ENCODE assay signal across 10 mouse cellular contexts in the genomic region with DNA sequence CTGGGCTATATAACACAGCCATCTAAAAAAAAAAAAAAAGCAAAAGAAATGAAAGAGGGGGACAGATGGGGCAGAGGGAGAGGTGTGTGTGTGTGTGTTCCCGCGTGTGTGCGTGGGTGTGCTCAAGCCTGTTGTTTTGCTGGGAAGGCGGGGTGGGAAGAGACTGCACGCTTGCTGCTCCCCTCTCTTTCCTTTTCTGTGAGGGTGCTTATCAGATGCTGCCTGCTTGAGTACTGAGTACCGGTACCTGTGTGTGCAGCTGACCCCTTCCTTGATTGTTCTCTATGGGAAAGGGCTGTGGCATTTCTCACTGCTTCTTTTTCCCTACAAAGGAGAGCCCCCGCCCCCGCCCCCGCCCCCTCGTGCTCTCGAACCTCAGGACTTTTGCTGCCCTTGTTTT. TPM values are rescaled to one million over a fixed set of nuclear protein-coding genes. Genes with fewer than 3 reads are reported as not detected.
DNase-seq lines count a peak whose midpoint lies in the region; ATAC-seq and TF ChIP-seq lines count a peak whose summit lies in the region.
"Had no signal": no experiment of that assay in that cellular context is flagged by ENCODE, and none has a peak within 500 bp of the region (broad histone marks: within the 10 kb centered on the region; RNA-seq: fewer than 3 reads in every experiment).

No protein-coding gene starts in this region.

- no peak for TF ChIP-seq CTCF in cerebellum, adult 2 months (IDR thresholded peaks at IDR 0.05; ENCODE audit: borderline replicate concordance, insufficient read depth, low read depth, low read length)
- no peak for TF ChIP-seq CTCF in hindbrain, postnatal 0 days (IDR thresholded peaks at IDR 0.05; ENCODE audit: low read depth)

- H3K4me3 ChIP-seq in cerebellum, adult 2 months (replicated peaks; ENCODE audit: insufficient read depth, low read depth, low read length), result peak overlapping the region; percentile 46
- no peak overlapping the region for H3K4me3 ChIP-seq in hindbrain, postnatal 0 days (ENCODE audit: low read length)
- no peak overlapping the region for H3K4me3 ChIP-seq in hindbrain, embryonic 12.5 days
- H3K4me3 ChIP-seq in megakaryocyte, embryonic 14.5 days (replicated peaks), result peak overlapping the region; percentile 76
- no peak overlapping the region for H3K4me3 ChIP-seq in neural tube, embryonic 15.5 days (replicated peaks)

- H3K27me3 ChIP-seq in cerebellum, adult 2 months (ENCODE audit: control insufficient read depth, insufficient read depth, low read length), result no peaks in the 10 kb centered on the region
- H3K27me3 ChIP-seq in hindbrain, postnatal 0 days (ENCODE audit: insufficient read depth, low read length), result no peaks in the 10 kb centered on the region
- H3K27me3 ChIP-seq in hindbrain, embryonic 12.5 days, result no peaks in the 10 kb centered on the region
- H3K27me3 ChIP-seq in megakaryocyte, embryonic 14.5 days (replicated peaks), result no peaks in the 10 kb centered on the region
- no peaks in the 10 kb centered on the region for H3K27me3 ChIP-seq in neural tube, embryonic 15.5 days (replicated peaks)

- H3K4me2 ChIP-seq in hindbrain, postnatal 0 days (ENCODE audit: low read depth, low read length), result peak overlapping the region; percentile 25; the same call in 1 of the 2 replicates
- no peak overlapping the region; the same call in 1 of the 2 replicates for H3K4me2 ChIP-seq in hindbrain, embryonic 12.5 days (replicated peaks)
- H3K4me2 ChIP-seq in neural tube, embryonic 15.5 days, result peak overlapping the region; percentile 19; the same call in 1 of the 2 replicates

- peak in 1 of 2 experiments; percentile 44 for DNase-seq in cerebellum, adult 2 months
- no peak for DNase-seq in cerebellum, postnatal 14 days
- DNase-seq in hindbrain, postnatal 0 days (ENCODE audit: low spot score), result no peak
- no peak for DNase-seq in T-cell, adult 2 months (ENCODE audit: low spot score)
- DNase-seq: adrenal gland, postnatal 25 days; thymus, adult 2 months had no signal

- no peak overlapping the region for H3K9ac ChIP-seq in hindbrain, postnatal 0 days (replicated peaks; ENCODE audit: low read length)
- no peak overlapping the region for H3K9ac ChIP-seq in hindbrain, embryonic 12.5 days
- H3K9ac ChIP-seq in neural tube, embryonic 15.5 days (replicated peaks), result no peak overlapping the region

- peak overlapping the region; percentile 17 for H3K27ac ChIP-seq in cerebellum, adult 2 months (ENCODE audit: insufficient read depth, low read length)
- no peak overlapping the region for H3K27ac ChIP-seq in hindbrain, postnatal 0 days
- H3K27ac ChIP-seq in hindbrain, embryonic 12.5 days, result no peak overlapping the region
- H3K27ac ChIP-seq in neural tube, embryonic 15.5 days (replicated peaks), result no peak overlapping the region

- WGBS in cerebellum, adult 2 months, result 16% methylated on average over 11 of the region's 11 CpGs
- WGBS in hindbrain, postnatal 0 days, result 53% methylated on average over 11 of the region's 11 CpGs
- WGBS in hindbrain, embryonic 12.5 days, result 52% methylated on average over 11 of the region's 11 CpGs
- 49% methylated on average over 11 of the region's 11 CpGs for WGBS in neural tube, embryonic 15.5 days

- TF ChIP-seq POLR2A in cerebellum, adult 2 months (IDR thresholded peaks at IDR 0.05; ENCODE audit: borderline replicate concordance, insufficient read depth, low read length), result 0 out of 2 replicates have a peak, but pooled peaks have one; percentile 13

- ATAC-seq in hindbrain, postnatal 0 days, result no peak
- ATAC-seq in hindbrain, embryonic 12.5 days (ENCODE audit: low FRiP score), result no peak
- ATAC-seq in megakaryocyte, adult 5-6 weeks (ENCODE audit: poor library complexity, severe bottlenecking), result no peak
- ATAC-seq in neural tube, embryonic 15.5 days (ENCODE audit: low FRiP score), result no peak

- no peaks in the 10 kb centered on the region for H3K36me3 ChIP-seq in hindbrain, postnatal 0 days (ENCODE audit: insufficient read depth, low read length)
- H3K36me3 ChIP-seq in hindbrain, embryonic 12.5 days, result no peaks in the 10 kb centered on the region
- H3K36me3 ChIP-seq in megakaryocyte, embryonic 14.5 days (replicated peaks; ENCODE audit: low read length), result peaks cover 23% of the 10 kb centered on the region
- no peaks in the 10 kb centered on the region for H3K36me3 ChIP-seq in neural tube, embryonic 15.5 days

- no peaks in the 10 kb centered on the region for H3K9me3 ChIP-seq in hindbrain, postnatal 0 days (ENCODE audit: low read length)
- H3K9me3 ChIP-seq in hindbrain, embryonic 12.5 days (replicated peaks), result no peaks in the 10 kb centered on the region
- H3K9me3 ChIP-seq in megakaryocyte, embryonic 14.5 days, result peaks cover 9% of the 10 kb centered on the region
- no peaks in the 10 kb centered on the region for H3K9me3 ChIP-seq in neural tube, embryonic 15.5 days (replicated peaks)

- peaks cover 19% of the 10 kb centered on the region for H3K4me1 ChIP-seq in cerebellum, adult 2 months (ENCODE audit: control insufficient read depth, insufficient read depth, low read length)
- no peaks in the 10 kb centered on the region; the same call in 1 of the 2 replicates for H3K4me1 ChIP-seq in hindbrain, postnatal 0 days (ENCODE audit: insufficient read depth, low read length)
- peaks cover 5% of the 10 kb centered on the region for H3K4me1 ChIP-seq in hindbrain, embryonic 12.5 days
- H3K4me1 ChIP-seq in megakaryocyte, embryonic 14.5 days, result peaks cover 50% of the 10 kb centered on the region
- H3K4me1 ChIP-seq in neural tube, embryonic 15.5 days, result peaks cover 20% of the 10 kb centered on the region

RNA-seq across cellular contexts. Expression of a gene that starts 15.9 kb away (rescaled TPM):
- polyA plus RNA-seq in cerebellum, adult 2 months (2012; rRNA removed), result 113 and 132 TPM in 2 replicates
- total RNA-seq in hindbrain, postnatal 0 days (2014; rRNA removed), result 152 and 154 TPM in 2 replicates
- polyA plus RNA-seq in hindbrain, postnatal 0 days (2015; fragmentation: Nextera tagmentation; extraction: Ambion mirVana), result 336 and 338 TPM in 2 replicates
- 151 and 160 TPM in 2 replicates for polyA plus RNA-seq in hindbrain, embryonic 12.5 days (2016; fragmentation: Nextera tagmentation; extraction: Ambion mirVana)
- polyA plus RNA-seq in megakaryocyte, embryonic 14.5 days (2012; ENCODE audit: insufficient read depth, low replicate concordance), result 3.2 and 5.4 TPM in 2 replicates
- 81.2 and 94.2 TPM in 2 replicates for total RNA-seq in megakaryocyte, adult 5-6 weeks (2015)
- 118 and 132 TPM in 2 replicates for total RNA-seq in megakaryocyte, adult 5-6 weeks (2017)
- polyA plus RNA-seq in neural tube, embryonic 15.5 days (2015; fragmentation: Nextera tagmentation; extraction: Ambion mirVana), result 372 and 398 TPM in 2 replicates

Comparison
In these comparisons a context has a peak if more than half of its experiments do, and no peak if none do; other contexts are left out.
1. H3K4me3 ChIP-seq: peak in cerebellum, adult 2 months (single experiment) and megakaryocyte, embryonic 14.5 days (single experiment); none in hindbrain, postnatal 0 days (single experiment), hindbrain, embryonic 12.5 days (single experiment) and neural tube, embryonic 15.5 days (single experiment).
2. RNA of a gene that starts 15.9 kb away (polyA plus RNA-seq): 372 to 398 TPM in neural tube, embryonic 15.5 days, 336 to 338 TPM in hindbrain, postnatal 0 days, 151 to 160 TPM in hindbrain, embryonic 12.5 days and 113 to 132 TPM in cerebellum, adult 2 months; 3.2 to 5.4 TPM in megakaryocyte, embryonic 14.5 days; every median in the first group is over 10 times any median in the second.